Mouse (Mus musculus): ENCODE measurements at regions not wholly inside any gene's neighbourhood (a gene's known extent, or its start where the extent isn't known, plus 50 kb on each side); places are given as distances from the start of the nearest gene placed in this dataset.

GRCm38 (mm10) chr1:168681685-168682491 lies 249.8 kb upstream of the Pbx1 start:
- ATAC-seq (replicated peaks in 1 of 2; ENCODE audit: insufficient read depth in 1 of 2, low FRiP score in 2 of 2, low TSS enrichment in 1 of 2, low read depth in 1 of 2, poor library complexity in 2 of 2, severe bottlenecking in 2 of 2): no peak

GRCm38 (mm10) chr1:168680674-168681073 lies 248.6 kb upstream of the Pbx1 start:
- ATAC-seq (replicated peaks in 1 of 2; ENCODE audit: insufficient read depth in 1 of 2, low FRiP score in 2 of 2, low TSS enrichment in 1 of 2, low read depth in 1 of 2, poor library complexity in 2 of 2, severe bottlenecking in 2 of 2): no peak

- ATAC-seq (replicated peaks in 1 of 2; ENCODE audit: insufficient read depth in 1 of 2, low FRiP score in 2 of 2, low TSS enrichment in 1 of 2, low read depth in 1 of 2, poor library complexity in 2 of 2, severe bottlenecking in 2 of 2): no peak
These were observed 244.6 kb upstream of the Pbx1 start for GRCm38 (mm10) chr1:168676418-168677413.

- no peak for ATAC-seq (replicated peaks in 1 of 2; ENCODE audit: insufficient read depth in 1 of 2, low FRiP score in 2 of 2, low TSS enrichment in 1 of 2, low read depth in 1 of 2, poor library complexity in 2 of 2, severe bottlenecking in 2 of 2)
These were observed 243.7 kb upstream of the Pbx1 start for GRCm38 (mm10) chr1:168675741-168676140.

- no peak for ATAC-seq (replicated peaks in 1 of 2; ENCODE audit: insufficient read depth in 1 of 2, low FRiP score in 2 of 2, low TSS enrichment in 1 of 2, low read depth in 1 of 2, poor library complexity in 2 of 2, severe bottlenecking in 2 of 2)
These were observed 230.8 kb upstream of the Pbx1 start for GRCm38 (mm10) chr1:168662755-168663284.

- no peak for ATAC-seq (replicated peaks in 1 of 2; ENCODE audit: insufficient read depth in 1 of 2, low FRiP score in 2 of 2, low TSS enrichment in 1 of 2, low read depth in 1 of 2, poor library complexity in 2 of 2, severe bottlenecking in 2 of 2)
These were observed 228.9 kb upstream of the Pbx1 start for GRCm38 (mm10) chr1:168660956-168661355.

- no peak for ATAC-seq (replicated peaks in 1 of 2; ENCODE audit: insufficient read depth in 1 of 2, low FRiP score in 2 of 2, low TSS enrichment in 1 of 2, low read depth in 1 of 2, poor library complexity in 2 of 2, severe bottlenecking in 2 of 2)
These were observed 227.5 kb upstream of the Pbx1 start for GRCm38 (mm10) chr1:168659578-168659977.

GRCm38 (mm10) chr1:168632837-168633236 lies 200.8 kb upstream of the Pbx1 start:
- ATAC-seq (replicated peaks in 1 of 2; ENCODE audit: insufficient read depth in 1 of 2, low FRiP score in 2 of 2, low TSS enrichment in 1 of 2, low read depth in 1 of 2, poor library complexity in 2 of 2, severe bottlenecking in 2 of 2): no peak

- no peak for ATAC-seq (replicated peaks in 1 of 2; ENCODE audit: insufficient read depth in 1 of 2, low FRiP score in 2 of 2, low TSS enrichment in 1 of 2, low read depth in 1 of 2, poor library complexity in 2 of 2, severe bottlenecking in 2 of 2)
These were observed 199.9 kb upstream of the Pbx1 start for GRCm38 (mm10) chr1:168631979-168632378.

GRCm38 (mm10) chr1:168601967-168602366 lies 169.9 kb upstream of the Pbx1 start:
- peak in 1 of 2 experiments; percentile 33; a peak in 1 of 4 replicates for ATAC-seq (replicated peaks in 1 of 2; ENCODE audit: insufficient read depth in 1 of 2, low FRiP score in 2 of 2, low TSS enrichment in 1 of 2, low read depth in 1 of 2, poor library complexity in 2 of 2, severe bottlenecking in 2 of 2)

GRCm38 (mm10) chr1:168600461-168601160 lies 168.5 kb upstream of the Pbx1 start:
- ATAC-seq (replicated peaks in 1 of 2; ENCODE audit: insufficient read depth in 1 of 2, low FRiP score in 2 of 2, low TSS enrichment in 1 of 2, low read depth in 1 of 2, poor library complexity in 2 of 2, severe bottlenecking in 2 of 2): no peak

- no peak for ATAC-seq (replicated peaks in 1 of 2; ENCODE audit: insufficient read depth in 1 of 2, low FRiP score in 2 of 2, low TSS enrichment in 1 of 2, low read depth in 1 of 2, poor library complexity in 2 of 2, severe bottlenecking in 2 of 2)
These were observed 166.2 kb upstream of the Pbx1 start for GRCm38 (mm10) chr1:168598191-168598667.

GRCm38 (mm10) chr1:168597495-168597894 lies 165.4 kb upstream of the Pbx1 start:
- ATAC-seq (replicated peaks in 1 of 2; ENCODE audit: insufficient read depth in 1 of 2, low FRiP score in 2 of 2, low TSS enrichment in 1 of 2, low read depth in 1 of 2, poor library complexity in 2 of 2, severe bottlenecking in 2 of 2): no peak

- no peak for ATAC-seq (replicated peaks in 1 of 2; ENCODE audit: insufficient read depth in 1 of 2, low FRiP score in 2 of 2, low TSS enrichment in 1 of 2, low read depth in 1 of 2, poor library complexity in 2 of 2, severe bottlenecking in 2 of 2)
These were observed 152.1 kb upstream of the Pbx1 start for GRCm38 (mm10) chr1:168584137-168584536.

GRCm38 (mm10) chr1:168582434-168582833 lies 150.4 kb upstream of the Pbx1 start:
- ATAC-seq (replicated peaks in 1 of 2; ENCODE audit: insufficient read depth in 1 of 2, low FRiP score in 2 of 2, low TSS enrichment in 1 of 2, low read depth in 1 of 2, poor library complexity in 2 of 2, severe bottlenecking in 2 of 2): no peak

- no peak for ATAC-seq (replicated peaks in 1 of 2; ENCODE audit: insufficient read depth in 1 of 2, low FRiP score in 2 of 2, low TSS enrichment in 1 of 2, low read depth in 1 of 2, poor library complexity in 2 of 2, severe bottlenecking in 2 of 2)
These were observed 138.0 kb upstream of the Pbx1 start for GRCm38 (mm10) chr1:168569930-168570515.

GRCm38 (mm10) chr1:168552394-168552793 lies 120.3 kb upstream of the Pbx1 start:
- ATAC-seq (replicated peaks in 1 of 2; ENCODE audit: insufficient read depth in 1 of 2, low FRiP score in 2 of 2, low TSS enrichment in 1 of 2, low read depth in 1 of 2, poor library complexity in 2 of 2, severe bottlenecking in 2 of 2): no peak

Data from hematopoietic stem cell, adult 5-6 weeks (primary cell).